Mouse (Mus musculus): Measurements from ENCODE around the gene Dph2. TPM values are rescaled to one million over a fixed set of nuclear protein-coding genes. Genes with fewer than 3 reads are reported as not detected.

Dph2 gene
- polyA plus RNA-seq, 1 experiment from 2014 or later = 23.8 TPM

GRCm38 (mm10) chr4:117855146-117855545 lies 36.7 kb downstream of the Dph2 start:
- WGBS = 59% methylated on average over 9 of the region's 9 CpGs
- H3K36me3 ChIP-seq (replicated peaks; ENCODE audit: control insufficient read depth, insufficient read depth, low read depth, low read length) = no peaks in the 10 kb centered on the region
- ATAC-seq (replicated peaks; ENCODE audit: insufficient number of reproducible peaks, low FRiP score, low TSS enrichment, low read depth) = no peak
- no peaks in the 10 kb centered on the region for H3K9me3 ChIP-seq (replicated peaks; ENCODE audit: control insufficient read depth, low read length)
- no peak overlapping the region for H3K9ac ChIP-seq (replicated peaks; ENCODE audit: low read length)
- H3K4me3 ChIP-seq (ENCODE audit: low read depth, low read length) = no peak overlapping the region
- H3K27me3 ChIP-seq (ENCODE audit: control insufficient read depth, insufficient read depth, low read length) = no peaks in the 10 kb centered on the region
- H3K4me1 ChIP-seq (ENCODE audit: control insufficient read depth, insufficient read depth, low read length) = no peaks in the 10 kb centered on the region
- DNase-seq (ENCODE audit: low spot score) = no peak
- H3K4me2 ChIP-seq (ENCODE audit: low read depth, low read length) = no peak overlapping the region
- H3K27ac ChIP-seq (replicated peaks; ENCODE audit: low read depth, low read length) = no peak overlapping the region

GRCm38 (mm10) chr4:117852152-117852868 lies 39.5 kb downstream of the Dph2 start:
- 82% methylated on average over 10 of the region's 10 CpGs for WGBS

GRCm38 (mm10) chr4:117850871-117851270 lies 41.0 kb downstream of the Dph2 start:
- DNase-seq (ENCODE audit: low spot score) (no peak), ATAC-seq (replicated peaks; ENCODE audit: insufficient number of reproducible peaks, low FRiP score, low TSS enrichment, low read depth) (no peak)
- Histone ChIP-seq H3K4me1 (ENCODE audit: control insufficient read depth, insufficient read depth, low read length) (no peaks in the 10 kb centered on the region), H3K27me3 (ENCODE audit: control insufficient read depth, insufficient read depth, low read length) (no peaks in the 10 kb centered on the region), H3K4me3 (ENCODE audit: low read depth, low read length) (no peak overlapping the region), H3K9me3 (replicated peaks; ENCODE audit: control insufficient read depth, low read length) (no peaks in the 10 kb centered on the region), H3K36me3 (replicated peaks; ENCODE audit: control insufficient read depth, insufficient read depth, low read depth, low read length) (no peaks in the 10 kb centered on the region), H3K9ac (replicated peaks; ENCODE audit: low read length) (no peak overlapping the region), H3K27ac (replicated peaks; ENCODE audit: low read depth, low read length) (no peak overlapping the region), H3K4me2 (ENCODE audit: low read depth, low read length) (no peak overlapping the region)
- 72% methylated on average over 7 of the region's 7 CpGs for WGBS

More at GRCm38 (mm10) chr4:117852152-117852868, 39.5 kb downstream of the Dph2 start:
- no peak overlapping the region for H3K4me3 ChIP-seq (ENCODE audit: low read depth, low read length)
- no peak overlapping the region for H3K9ac ChIP-seq (replicated peaks; ENCODE audit: low read length)
- H3K27ac ChIP-seq (replicated peaks; ENCODE audit: low read depth, low read length) = no peak overlapping the region
- no peaks in the 10 kb centered on the region for H3K9me3 ChIP-seq (replicated peaks; ENCODE audit: control insufficient read depth, low read length)
- H3K27me3 ChIP-seq (ENCODE audit: control insufficient read depth, insufficient read depth, low read length) = no peaks in the 10 kb centered on the region
- no peak overlapping the region for H3K4me2 ChIP-seq (ENCODE audit: low read depth, low read length)
- no peaks in the 10 kb centered on the region for H3K4me1 ChIP-seq (ENCODE audit: control insufficient read depth, insufficient read depth, low read length)
- ATAC-seq (replicated peaks; ENCODE audit: insufficient number of reproducible peaks, low FRiP score, low TSS enrichment, low read depth) (no peak), DNase-seq (ENCODE audit: low spot score) (no peak)
- no peaks in the 10 kb centered on the region for H3K36me3 ChIP-seq (replicated peaks; ENCODE audit: control insufficient read depth, insufficient read depth, low read depth, low read length)

DNA sequence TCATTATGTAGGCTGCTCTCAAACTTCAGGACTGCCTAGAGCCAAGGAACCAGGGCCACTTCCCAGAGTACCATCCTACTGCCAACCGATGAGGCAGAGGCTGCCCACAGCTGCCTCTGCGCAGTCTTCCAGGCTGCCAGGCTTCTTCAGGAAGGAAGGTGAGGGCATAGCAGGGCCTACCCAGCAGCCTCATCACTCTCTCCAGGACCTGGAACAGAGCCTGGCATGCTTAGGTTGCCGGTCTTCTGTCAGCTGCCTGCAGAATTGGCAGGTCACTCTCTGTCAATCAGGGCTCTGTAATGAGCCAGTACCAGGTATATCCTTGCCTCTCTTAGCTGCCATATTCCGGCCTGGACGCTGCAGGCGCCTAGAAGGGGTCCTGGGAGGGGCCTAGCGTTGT lies 41.7 kb downstream of the Dph2 start:
- Histone ChIP-seq H3K4me1 (ENCODE audit: control insufficient read depth, insufficient read depth, low read length) (no peaks in the 10 kb centered on the region), H3K4me3 (ENCODE audit: low read depth, low read length) (no peak overlapping the region), H3K9ac (replicated peaks; ENCODE audit: low read length) (no peak overlapping the region), H3K9me3 (replicated peaks; ENCODE audit: control insufficient read depth, low read length) (no peaks in the 10 kb centered on the region), H3K36me3 (replicated peaks; ENCODE audit: control insufficient read depth, insufficient read depth, low read depth, low read length) (no peaks in the 10 kb centered on the region), H3K27me3 (ENCODE audit: control insufficient read depth, insufficient read depth, low read length) (no peaks in the 10 kb centered on the region), H3K4me2 (ENCODE audit: low read depth, low read length) (no peak overlapping the region), H3K27ac (replicated peaks; ENCODE audit: low read depth, low read length) (no peak overlapping the region)
- DNase-seq (ENCODE audit: low spot score) (no peak), ATAC-seq (replicated peaks; ENCODE audit: insufficient number of reproducible peaks, low FRiP score, low TSS enrichment, low read depth) (no peak)
- 86% methylated on average over 7 of the region's 7 CpGs for WGBS

DNA sequence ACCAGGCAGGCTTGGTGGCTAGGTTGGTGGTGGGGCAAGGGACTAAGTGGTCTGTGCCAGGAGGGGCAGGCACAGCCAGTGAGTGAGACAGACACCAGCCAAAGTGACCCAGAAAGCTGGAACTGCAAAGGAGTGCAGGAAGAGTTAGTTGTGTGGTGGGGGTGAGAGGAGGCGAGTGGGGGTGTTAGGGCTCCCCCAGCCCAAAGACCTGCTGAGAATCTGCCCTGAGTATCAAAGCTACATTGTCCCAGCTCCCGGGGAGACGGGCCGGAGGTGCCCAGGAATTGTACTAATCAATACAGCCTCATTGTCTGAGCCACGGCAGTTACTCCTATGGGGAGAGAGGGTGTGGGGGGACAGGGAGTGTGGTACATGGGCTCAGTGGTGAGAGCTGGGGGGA lies 42.3 kb downstream of the Dph2 start:
- 43% methylated on average over 5 of the region's 5 CpGs for WGBS
- no peak overlapping the region for H3K27ac ChIP-seq (replicated peaks; ENCODE audit: low read depth, low read length)
- DNase-seq (ENCODE audit: low spot score) (no peak), ATAC-seq (replicated peaks; ENCODE audit: insufficient number of reproducible peaks, low FRiP score, low TSS enrichment, low read depth) (no peak; the same call in 1 of the 2 replicates)
- no peak overlapping the region for H3K4me3 ChIP-seq (ENCODE audit: low read depth, low read length)
- H3K36me3 ChIP-seq (replicated peaks; ENCODE audit: control insufficient read depth, insufficient read depth, low read depth, low read length) = no peaks in the 10 kb centered on the region
- no peaks in the 10 kb centered on the region for H3K9me3 ChIP-seq (replicated peaks; ENCODE audit: control insufficient read depth, low read length)
- H3K27me3 ChIP-seq (ENCODE audit: control insufficient read depth, insufficient read depth, low read length) = no peaks in the 10 kb centered on the region
- H3K4me1 ChIP-seq (ENCODE audit: control insufficient read depth, insufficient read depth, low read length) = no peaks in the 10 kb centered on the region
- no peak overlapping the region for H3K4me2 ChIP-seq (ENCODE audit: low read depth, low read length)
- no peak overlapping the region for H3K9ac ChIP-seq (replicated peaks; ENCODE audit: low read length)

DNA sequence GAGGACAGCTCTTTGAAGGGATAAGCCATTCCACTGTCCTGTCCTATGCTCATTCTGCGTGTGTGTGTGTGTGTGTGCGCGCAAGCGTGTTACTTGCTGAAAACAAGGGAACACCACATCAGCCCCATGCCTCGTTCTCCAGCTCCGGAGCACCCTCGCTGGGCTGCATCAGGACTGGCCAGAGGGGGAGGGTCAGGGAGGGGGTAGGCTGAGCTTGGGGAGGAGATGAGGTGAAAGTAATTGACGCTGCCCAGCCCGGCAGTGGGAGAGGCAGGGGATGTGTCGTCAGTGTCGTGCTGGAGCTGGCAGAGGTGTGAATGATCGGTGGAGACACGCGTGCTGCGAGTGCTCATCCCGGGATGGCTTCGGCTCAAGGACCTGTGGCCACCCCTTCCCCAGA lies 42.8 kb downstream of the Dph2 start:
- DNase-seq (ENCODE audit: low spot score) (no peak), ATAC-seq (replicated peaks; ENCODE audit: insufficient number of reproducible peaks, low FRiP score, low TSS enrichment, low read depth) (no peak)
- H3K4me3 ChIP-seq (ENCODE audit: low read depth, low read length) = no peak overlapping the region
- 61% methylated on average over 17 of the region's 17 CpGs for WGBS
- no peaks in the 10 kb centered on the region for H3K27me3 ChIP-seq (ENCODE audit: control insufficient read depth, insufficient read depth, low read length)
- no peaks in the 10 kb centered on the region for H3K9me3 ChIP-seq (replicated peaks; ENCODE audit: control insufficient read depth, low read length)
- no peak overlapping the region for H3K9ac ChIP-seq (replicated peaks; ENCODE audit: low read length)
- H3K27ac ChIP-seq (replicated peaks; ENCODE audit: low read depth, low read length) = no peak overlapping the region
- H3K4me2 ChIP-seq (ENCODE audit: low read depth, low read length) = no peak overlapping the region
- H3K4me1 ChIP-seq (ENCODE audit: control insufficient read depth, insufficient read depth, low read length) = no peaks in the 10 kb centered on the region
- H3K36me3 ChIP-seq (replicated peaks; ENCODE audit: control insufficient read depth, insufficient read depth, low read depth, low read length) = no peaks in the 10 kb centered on the region

DNA sequence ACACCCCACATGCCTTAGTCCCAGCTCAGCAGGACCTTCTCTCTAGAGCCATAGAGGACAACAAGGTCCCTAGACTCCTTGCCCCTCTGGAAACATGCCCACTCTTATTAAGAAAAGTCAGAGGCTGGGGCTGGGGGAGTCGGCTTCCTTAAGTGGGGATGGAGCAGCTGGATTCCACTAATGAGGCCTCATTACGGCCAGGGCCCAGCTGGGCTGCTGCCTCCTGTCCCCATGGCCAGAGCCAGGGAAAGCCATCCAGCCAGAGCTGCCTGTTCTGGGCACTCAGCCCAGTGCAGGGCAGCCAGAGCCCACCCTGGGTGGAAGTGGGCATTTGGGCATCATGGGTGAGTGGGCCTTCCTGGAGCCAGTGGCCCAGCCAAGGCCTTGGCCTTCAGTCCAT lies 44.8 kb downstream of the Dph2 start:
- no peak overlapping the region for H3K4me3 ChIP-seq (ENCODE audit: low read depth, low read length)
- H3K4me1 ChIP-seq (ENCODE audit: control insufficient read depth, insufficient read depth, low read length) = no peaks in the 10 kb centered on the region
- H3K27me3 ChIP-seq (ENCODE audit: control insufficient read depth, insufficient read depth, low read length) = no peaks in the 10 kb centered on the region
- 46% methylated on average over 2 of the region's 2 CpGs for WGBS
- no peak overlapping the region for H3K27ac ChIP-seq (replicated peaks; ENCODE audit: low read depth, low read length)
- ATAC-seq (replicated peaks; ENCODE audit: insufficient number of reproducible peaks, low FRiP score, low TSS enrichment, low read depth) (no peak), DNase-seq (ENCODE audit: low spot score) (no peak)
- no peak overlapping the region for H3K4me2 ChIP-seq (ENCODE audit: low read depth, low read length)
- no peaks in the 10 kb centered on the region for H3K36me3 ChIP-seq (replicated peaks; ENCODE audit: control insufficient read depth, insufficient read depth, low read depth, low read length)
- no peaks in the 10 kb centered on the region for H3K9me3 ChIP-seq (replicated peaks; ENCODE audit: control insufficient read depth, low read length)
- H3K9ac ChIP-seq (replicated peaks; ENCODE audit: low read length) = no peak overlapping the region

- no peak for ATAC-seq (replicated peaks; ENCODE audit: insufficient number of reproducible peaks, low FRiP score, low TSS enrichment, low read depth)
- H3K9me3 ChIP-seq (replicated peaks; ENCODE audit: control insufficient read depth, low read length) = no peaks in the 10 kb centered on the region
- 96% methylated on average over 4 of the region's 4 CpGs for WGBS
- DNase-seq (ENCODE audit: low spot score) = no peak
- H3K4me2 ChIP-seq (ENCODE audit: low read depth, low read length) = no peak overlapping the region
- no peak overlapping the region for H3K4me3 ChIP-seq (ENCODE audit: low read depth, low read length)
- H3K36me3 ChIP-seq (replicated peaks; ENCODE audit: control insufficient read depth, insufficient read depth, low read depth, low read length) = no peaks in the 10 kb centered on the region
- no peaks in the 10 kb centered on the region for H3K4me1 ChIP-seq (ENCODE audit: control insufficient read depth, insufficient read depth, low read length)
- no peak overlapping the region for H3K27ac ChIP-seq (replicated peaks; ENCODE audit: low read depth, low read length)
- no peak overlapping the region for H3K9ac ChIP-seq (replicated peaks; ENCODE audit: low read length)
- no peaks in the 10 kb centered on the region for H3K27me3 ChIP-seq (ENCODE audit: control insufficient read depth, insufficient read depth, low read length)
Observed at GRCm38 (mm10) chr4:117846261-117846660, 45.6 kb downstream of the Dph2 start.
